Mouse (Mus musculus) left cerebral cortex, postnatal 25 days (tissue): ENCODE measurements around the gene Nr4a1. TPM values are rescaled to one million over a fixed set of nuclear protein-coding genes. Genes with fewer than 3 reads are reported as not detected.
A peak's percentile ranks its signal among the peaks of the same experiment; 100 is the strongest.

Experiments used
- DNase-seq, 2 experiments: peaks; one replicate each; pipeline ENCODE4 v3.0.0; 2022; ENCODE audit warnings: low spot score in 2 of 2, mixed read lengths in 1 of 2
- intact Hi-C: fragments of 180-260 bp; cut with DNase I; formaldehyde crosslinking; loops from one replicate; pipeline ENCODE4 v1.15.1; 2025
- total RNA-seq, 2 experiments: library from RNA; stranded (reverse); gene quantifications; 2 replicates each; pipeline ENCODE4 v1.2.3; 2021

Nr4a1 gene
- total RNA-seq, 2 experiments from 2014 or later, result 111 to 133 TPM

DNA sequence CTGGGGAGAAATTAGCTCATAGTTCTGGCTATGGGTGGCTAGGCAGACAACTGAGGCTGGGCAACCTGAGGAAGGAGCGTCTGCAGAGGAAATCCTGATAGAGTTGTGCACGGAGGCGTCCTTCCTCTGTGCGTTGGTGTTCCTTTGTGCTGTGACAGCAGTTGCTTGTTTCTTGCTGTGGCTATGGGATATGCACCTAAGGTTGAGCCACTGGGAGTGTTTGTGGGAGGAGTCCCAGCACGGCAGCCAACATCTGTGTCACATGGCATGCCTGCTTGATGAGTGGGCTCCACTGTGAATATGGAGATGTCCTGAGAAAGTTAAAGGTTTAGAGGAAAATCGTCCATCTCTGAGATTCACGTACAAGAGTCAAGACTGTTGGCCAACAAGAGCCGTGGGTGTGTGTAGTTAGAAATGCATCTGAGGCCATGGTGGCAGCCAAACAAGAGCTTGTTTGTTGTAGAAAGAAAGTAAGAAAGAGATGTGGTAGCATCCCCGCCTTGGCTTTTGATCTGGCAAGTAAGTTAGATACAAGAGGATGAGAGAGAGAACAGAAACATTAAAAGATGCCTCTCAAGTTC is 3.8 kb upstream of the Nr4a1 start:
- intact Hi-C loops, result no loop called here
- DNase-seq, result no peak

DNA sequence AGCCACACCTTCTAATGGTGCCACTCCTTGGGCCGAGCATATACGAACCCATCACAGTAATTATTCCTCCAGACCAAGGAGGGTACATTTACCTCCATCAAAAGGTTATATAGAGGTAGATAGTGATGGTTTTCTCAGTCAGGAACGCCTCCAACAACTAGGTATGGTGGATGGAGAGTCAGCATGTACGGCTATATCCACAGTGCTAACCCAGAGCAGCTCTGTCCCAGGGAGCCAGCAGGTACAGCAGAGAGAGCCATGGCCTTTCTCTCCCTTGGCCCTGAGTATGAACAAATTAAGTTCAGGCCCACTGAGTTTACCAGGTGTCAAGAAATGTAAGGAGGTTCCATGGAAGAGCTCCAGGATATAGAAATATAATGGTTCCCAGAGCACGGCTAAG is 2.1 kb upstream of the Nr4a1 start:
- intact Hi-C loops, result no loop called here
- no peak for DNase-seq

DNA sequence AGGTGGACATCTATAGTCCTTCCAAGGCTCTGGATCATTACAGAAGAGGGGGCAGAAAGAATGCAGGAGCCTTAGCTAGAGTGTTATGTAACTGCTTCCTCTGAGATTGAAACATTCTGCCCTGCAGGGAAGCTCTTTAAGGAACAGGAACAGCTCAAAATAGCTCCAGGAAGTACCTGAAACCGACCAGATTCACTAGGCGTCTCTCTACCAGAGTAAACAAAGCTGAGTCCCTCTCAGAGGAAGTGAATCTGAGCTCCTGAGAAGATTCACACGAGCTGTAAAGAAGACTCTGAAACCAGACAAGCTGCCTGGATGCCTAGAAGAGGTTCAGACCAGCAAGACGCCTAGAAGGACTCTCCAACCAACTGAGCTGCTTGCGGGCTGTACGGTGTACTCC is 1.5 kb upstream of the Nr4a1 start:
- intact Hi-C loops, result no loop called here
- no peak for DNase-seq

DNA sequence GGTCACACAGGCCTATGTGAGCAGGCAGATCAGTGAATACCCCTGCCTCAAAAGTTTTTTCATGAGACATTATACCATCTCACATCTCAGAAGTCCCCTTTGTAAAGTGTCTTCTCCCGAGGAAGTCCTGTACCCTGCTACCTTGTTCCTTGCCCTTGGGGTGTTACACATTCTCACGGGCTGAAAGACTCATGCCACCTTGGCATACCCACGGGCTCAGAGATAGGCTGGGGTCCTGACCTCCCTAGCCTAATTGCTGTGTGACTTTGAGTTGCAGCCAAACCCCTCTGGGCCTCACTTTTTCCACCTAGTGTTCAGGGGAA is 545 bp upstream of the Nr4a1 start:
- intact Hi-C loops, result no loop called here
- no peak for DNase-seq

DNA sequence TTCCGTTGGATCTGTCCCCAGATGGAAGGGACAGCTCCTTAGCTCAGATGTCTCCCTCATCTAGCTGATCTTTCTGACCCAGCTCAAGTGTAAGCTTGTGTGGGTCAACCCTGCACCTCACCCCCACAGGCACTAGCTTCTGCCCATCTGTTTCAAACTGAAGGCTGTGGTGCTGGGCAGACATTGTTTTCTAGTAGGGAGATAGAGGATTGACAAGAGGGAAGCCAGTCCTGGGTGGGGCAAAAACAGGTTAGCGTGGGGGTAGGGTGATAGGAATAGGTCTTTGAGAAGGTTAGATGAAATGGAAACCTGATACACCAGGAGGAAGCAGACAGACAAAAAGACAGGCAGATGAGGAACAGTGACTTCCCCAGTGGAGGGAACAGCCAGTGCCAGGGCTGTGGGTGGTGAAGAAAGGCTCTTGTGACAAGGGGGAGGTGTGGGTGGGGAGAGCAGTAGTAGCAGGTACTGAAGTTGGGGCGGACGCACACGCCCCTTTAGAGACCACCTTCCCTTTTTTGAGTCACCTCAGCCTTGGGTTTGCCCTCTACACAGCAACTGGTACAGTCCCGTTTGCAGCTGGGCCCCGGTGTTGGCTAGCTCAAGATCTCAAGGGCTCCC is 1.9 kb downstream of the Nr4a1 start:
- DNase-seq, result no peak
- intact Hi-C loops, result no loop called here

DNA sequence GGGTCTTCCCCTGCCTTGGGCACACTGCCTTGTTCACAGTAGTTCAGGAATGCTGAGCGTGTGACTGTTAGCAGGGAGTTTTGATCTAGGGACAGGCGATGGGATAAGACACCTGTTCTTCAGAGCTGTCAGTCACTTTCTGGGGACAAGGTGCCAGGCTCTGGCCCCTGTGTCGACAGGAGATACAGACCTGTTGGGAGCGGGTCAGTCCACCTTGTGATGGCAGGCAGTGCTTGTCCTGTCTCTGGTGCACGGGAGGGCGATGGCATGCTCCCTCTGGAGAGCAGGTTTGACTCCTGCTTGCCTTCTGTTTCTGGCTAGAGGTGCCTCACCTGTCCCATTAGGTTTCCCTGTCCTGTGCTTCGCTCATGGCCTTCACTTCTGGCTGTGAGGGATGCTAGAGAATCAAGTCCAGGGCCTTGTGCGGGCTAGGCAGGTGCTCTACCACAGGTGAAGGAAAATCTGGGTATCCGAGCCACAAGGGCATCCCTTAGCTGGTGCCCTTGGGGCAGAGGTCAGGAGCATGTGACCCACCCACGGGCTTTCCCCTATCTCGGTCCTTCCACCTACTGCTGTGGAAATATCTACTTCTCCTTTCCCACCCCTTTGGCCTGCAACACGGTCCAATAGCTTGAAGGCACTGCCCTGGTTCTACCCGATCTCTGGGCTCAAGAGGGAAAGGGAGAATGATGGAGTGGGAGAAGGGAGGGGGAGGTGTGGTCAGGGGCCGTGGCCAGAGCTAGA is 2.6 kb downstream of the Nr4a1 start:
- no peak for DNase-seq
- intact Hi-C loops, result no loop called here

DNA sequence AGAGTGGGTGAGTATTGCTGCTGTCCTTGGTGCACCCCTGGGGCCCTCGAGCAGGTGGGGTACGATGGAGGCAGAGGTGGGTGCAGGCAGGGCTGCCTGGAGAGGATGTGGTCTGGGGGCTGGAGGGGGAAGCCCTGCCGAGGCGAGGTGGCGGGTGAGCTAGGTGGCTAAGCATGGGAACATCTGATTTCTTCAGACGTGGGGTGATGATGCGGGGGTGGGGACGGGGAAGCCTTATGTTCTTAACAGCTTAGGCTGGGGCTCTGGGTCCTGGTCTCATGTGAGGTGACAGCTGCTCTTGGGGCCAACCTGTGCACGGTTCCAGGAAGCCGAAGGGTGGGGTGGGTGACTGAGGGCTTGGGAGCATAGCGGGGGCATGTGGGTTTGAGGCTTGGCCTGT is 4.4 kb downstream of the Nr4a1 start:
- intact Hi-C loops, result no loop called here
- DNase-seq, result no peak

DNA sequence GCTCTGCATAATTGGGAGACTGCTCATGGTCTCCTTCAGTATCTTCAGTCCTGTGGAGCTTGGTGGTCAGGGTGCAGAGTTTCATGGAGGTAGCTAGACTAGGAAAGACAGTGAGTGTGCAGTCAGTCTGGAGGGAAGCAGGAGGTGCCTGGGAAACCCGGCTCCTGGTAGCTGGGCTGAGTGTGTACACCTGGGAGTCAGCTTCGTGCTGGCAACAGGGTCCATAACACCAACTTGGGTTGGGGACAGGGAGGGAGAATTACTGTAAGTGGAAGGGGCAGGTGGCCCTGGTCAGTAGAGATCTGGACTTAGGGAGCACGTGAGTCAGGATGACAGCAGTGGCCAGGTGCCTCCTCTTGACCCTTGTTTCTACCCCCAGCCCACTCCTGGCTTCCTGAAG is 5.9 kb downstream of the Nr4a1 start:
- intact Hi-C loops, result no loop called here
- DNase-seq, result no peak

DNA sequence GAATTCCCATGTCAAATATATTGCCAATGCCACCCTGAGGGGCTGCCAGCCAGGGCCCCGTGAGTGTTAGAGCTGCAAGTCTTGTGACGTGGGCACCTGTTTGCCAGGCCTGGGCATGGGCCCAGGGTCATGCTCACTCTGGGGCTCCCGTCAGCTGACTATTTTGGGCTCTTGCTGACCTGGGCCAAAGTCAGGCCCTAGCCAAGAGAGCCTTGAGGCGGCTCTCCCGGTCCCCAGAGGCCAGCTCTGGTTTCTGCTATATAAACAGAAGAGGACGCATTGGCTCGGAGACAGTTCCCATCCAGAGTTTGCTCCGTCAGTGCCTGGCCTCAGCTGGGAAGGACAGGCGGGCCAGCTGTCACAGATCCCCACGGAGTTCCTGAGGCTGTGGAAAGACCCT is 6.3 kb downstream of the Nr4a1 start:
- intact Hi-C loops, result no loop called here
- no peak for DNase-seq

DNA sequence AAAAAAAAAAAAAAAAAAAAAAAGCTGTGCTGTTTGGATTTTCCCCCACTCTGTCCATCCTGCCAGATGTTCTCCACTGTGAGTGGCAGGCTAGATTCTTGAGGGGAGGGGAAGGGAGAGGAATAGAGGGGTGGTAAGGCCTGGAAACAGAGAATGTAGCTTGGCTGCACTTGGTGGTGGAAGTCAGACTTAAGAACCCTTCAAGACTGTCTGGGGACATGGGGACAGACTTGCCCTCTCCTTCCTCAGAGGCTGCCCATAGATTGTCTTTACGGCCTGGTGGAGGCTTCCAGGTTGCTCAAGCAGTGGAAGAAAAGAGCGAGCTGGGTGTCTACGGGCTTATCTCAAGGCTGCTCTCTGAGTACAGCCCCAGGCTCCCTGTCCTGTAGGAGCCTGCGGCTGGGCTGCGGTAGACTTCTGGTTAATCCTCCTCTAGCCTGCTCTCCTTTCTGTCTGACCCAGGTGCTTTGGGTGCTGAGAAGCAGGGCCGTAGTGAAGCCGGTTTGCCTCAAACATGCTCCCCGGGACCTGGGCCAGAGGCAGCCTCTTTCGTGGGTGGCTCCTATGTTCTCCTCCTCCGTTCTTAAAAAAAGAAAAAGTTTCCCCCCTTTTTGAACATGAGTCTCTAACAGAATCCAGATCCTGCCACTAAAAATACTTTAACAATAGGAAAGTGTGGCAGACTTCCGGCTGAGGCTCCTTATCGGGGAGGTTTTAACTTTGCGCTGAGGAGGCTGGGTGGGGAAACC is 7.0 kb downstream of the Nr4a1 start:
- intact Hi-C loops, result no loop called here
- DNase-seq, result peak in 1 of 2 experiments; percentile 70

DNA sequence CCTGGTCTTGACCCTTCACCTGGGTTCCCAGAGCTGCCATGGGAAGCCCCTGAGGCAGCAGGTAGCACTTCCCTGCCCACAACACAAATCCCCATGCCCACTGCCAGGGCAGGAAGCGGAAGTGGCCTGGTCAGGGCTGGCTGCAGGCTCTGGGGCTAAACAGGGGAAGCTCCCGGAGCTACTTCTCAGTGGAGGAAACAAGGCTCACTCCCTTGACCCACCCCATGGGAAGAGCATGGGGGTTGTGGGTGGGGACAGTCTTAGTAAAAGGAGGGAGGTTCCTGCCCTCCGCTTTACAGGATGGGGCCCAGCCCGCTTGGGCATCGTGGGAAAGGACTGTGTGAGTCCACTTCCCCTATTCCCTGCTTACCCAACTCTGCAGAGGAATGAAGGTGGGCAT is 8.4 kb downstream of the Nr4a1 start:
- DNase-seq, result no peak
- intact Hi-C loops, result no loop called here

DNA sequence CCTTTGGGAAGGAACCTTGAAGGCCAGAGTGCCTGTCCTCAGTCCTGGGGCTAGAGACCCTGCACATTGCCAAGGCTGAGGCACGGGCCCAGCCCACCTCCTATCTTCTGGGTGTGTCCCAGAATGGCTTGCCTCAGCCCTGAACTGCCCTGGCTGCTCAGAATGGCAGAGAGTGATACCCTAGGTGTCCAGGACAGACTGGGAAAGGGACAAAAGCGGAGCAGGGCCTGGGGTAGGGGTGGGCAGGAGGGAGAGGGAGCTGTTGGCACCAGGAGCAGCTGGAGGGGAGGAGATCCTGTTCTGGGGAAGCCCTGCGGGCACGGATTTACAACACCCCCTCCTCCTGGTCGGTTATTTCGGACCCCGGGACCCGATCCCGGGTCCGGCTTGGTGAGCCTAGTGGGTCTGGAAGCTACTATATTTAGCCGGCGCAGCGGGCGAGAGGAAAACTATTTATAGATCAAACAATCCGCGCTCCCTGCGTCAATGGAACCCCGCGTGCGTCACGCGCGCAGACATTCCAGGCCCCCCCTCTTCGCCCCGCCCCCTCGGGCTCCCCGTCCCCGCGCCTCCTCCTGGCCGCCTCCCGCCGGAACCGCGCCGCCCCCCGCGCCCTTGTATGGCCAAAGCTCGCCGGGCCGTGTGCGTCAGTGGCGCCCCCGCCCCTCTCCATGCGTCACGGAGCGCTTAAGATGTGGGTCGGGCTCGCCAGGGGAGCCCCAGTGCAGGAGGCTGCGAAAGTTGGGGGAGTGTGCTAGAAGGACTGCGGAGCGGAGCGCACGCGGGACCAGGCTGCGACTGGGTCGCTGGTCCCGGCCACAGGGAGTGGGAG is 12.3 kb downstream of the Nr4a1 start:
- intact Hi-C loops, result loop anchor here (1.0 kb wide), 1 partner anchor 20 kb away; no protein-coding TSS in a partner anchor
- peak; percentile 92 to 96 for DNase-seq

DNA sequence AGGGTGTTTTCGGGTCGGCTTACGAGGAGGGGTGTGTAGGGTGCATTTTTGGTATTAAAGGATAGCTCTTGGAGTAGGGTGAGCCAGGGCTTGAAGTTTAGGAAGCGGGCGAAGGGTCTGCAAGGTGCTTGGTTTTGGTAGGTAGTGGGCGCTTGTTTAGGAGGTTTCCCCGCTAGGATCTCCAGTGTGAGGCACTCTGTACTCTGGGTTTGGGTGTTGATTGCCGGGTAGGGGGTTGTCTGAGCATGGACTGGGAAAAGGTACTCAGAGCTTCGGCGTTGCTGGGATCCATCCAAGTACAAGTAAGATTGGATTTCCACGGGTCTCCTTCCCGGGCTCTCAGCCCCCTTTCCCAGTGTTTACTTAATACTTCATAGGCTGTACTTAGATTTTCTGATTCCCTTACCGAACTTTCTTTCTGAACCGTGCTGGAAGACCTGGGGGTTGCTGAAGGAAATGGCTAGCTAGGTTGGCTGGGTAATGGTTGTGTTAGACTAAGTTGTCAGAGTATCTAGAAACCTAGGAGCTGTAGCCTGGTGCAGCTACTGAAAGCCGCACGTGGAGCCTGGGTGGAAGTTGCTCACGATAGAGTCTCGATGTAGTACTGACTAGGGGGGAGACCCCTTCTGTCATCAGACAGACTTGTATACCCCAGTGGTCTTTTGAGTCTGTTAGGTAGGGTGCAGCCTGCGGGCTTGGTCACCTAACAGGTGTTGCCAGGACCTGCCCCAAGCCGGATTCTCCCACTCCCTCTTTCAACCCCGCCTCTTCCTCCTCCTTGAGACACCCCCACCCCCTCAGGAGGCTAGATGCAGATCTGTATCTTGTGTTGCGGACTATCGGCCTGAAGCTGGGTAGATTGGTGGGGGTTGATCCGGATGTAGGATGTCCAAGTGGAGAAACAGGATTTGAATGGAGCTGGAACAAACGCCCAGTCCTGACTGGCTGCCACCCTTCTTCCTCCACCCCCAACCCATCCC is 13.3 kb downstream of the Nr4a1 start:
- DNase-seq, result no peak
- intact Hi-C loops, result no loop called here

DNA sequence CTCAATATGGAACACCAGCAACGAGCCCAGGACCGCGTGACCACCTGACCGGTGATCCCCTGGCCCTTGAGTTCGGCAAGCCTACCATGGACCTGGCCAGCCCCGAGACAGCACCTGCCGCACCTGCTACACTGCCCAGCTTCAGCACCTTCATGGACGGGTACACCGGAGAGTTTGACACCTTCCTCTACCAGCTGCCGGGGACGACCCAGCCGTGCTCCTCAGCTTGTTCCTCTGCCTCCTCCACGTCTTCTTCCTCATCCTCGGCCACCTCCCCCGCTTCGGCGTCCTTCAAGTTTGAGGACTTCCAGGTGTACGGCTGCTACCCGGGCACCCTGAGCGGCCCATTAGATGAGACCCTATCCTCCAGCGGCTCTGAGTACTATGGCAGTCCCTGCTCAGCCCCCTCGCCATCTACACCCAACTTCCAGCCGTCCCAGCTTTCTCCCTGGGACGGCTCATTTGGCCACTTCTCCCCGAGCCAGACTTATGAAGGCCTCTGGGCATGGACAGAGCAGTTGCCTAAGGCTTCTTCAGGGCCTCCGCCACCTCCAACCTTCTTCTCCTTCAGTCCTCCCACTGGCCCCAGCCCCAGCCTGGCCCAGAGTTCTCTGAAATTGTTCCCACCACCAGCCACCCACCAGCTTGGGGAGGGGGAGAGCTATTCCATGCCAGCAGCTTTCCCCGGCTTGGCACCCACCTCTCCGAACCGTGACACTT is 16.2 kb downstream of the Nr4a1 start:
- DNase-seq, result no peak
- intact Hi-C loops, result no loop called here

DNA sequence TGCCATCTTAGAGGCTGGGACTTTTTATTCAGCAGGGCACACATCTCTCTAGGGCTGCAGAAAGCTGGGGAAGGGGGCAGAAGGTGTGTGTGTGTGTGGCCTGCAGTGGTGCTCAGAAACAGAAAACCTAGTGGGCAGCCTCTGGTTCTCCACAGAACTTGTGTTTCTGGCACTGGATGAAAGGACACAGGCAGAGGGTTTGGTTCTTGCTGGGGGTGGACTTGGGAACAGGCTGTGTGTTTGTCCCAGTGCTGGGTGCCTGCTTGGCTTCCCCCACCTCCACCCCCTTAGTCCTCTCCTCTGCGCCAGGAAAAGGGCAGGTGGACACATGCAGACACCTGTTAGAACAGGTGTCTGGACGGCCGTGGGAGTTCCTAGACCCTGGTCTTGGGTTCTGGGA is 17.0 kb downstream of the Nr4a1 start:
- DNase-seq, result no peak
- intact Hi-C loops, result no loop called here

DNA sequence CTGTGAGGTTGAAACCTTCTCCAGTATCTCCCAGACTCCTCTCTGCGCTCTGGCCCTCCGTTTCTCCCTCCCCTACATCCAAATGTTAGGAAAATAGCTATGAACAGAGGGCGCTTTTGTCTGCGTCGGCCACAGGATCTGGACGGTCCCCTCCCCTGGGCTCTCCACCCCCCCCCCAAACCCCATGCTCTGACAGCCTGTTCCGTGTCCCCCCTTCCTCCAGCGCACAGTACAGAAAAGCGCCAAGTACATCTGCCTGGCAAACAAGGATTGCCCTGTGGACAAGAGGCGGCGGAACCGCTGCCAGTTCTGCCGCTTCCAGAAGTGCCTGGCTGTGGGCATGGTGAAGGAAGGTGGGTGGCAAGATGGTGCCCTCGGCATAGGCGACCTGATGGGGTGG is 17.4 kb downstream of the Nr4a1 start:
- DNase-seq, result no peak
- intact Hi-C loops, result no loop called here

DNA sequence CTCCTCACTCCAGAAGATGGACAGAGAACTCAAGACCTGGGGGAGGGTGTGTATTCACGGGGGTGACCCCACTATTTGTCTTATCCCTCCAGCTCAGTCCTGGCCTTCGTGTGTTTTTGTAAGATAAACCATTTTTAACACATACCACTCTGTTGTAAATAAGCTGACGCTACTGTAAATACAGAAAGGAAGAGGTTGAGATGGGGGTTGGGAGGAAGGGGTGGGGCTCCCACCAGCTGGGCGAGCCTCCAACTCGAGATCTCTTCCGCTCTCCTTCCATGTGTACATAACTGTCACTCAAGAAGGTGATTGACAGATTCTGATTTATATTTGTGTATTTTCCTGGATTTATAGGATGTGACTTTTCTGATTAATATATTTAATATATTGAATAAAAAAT is 20.3 kb downstream of the Nr4a1 start:
- no peak for DNase-seq
- intact Hi-C loops, result no loop called here

DNA sequence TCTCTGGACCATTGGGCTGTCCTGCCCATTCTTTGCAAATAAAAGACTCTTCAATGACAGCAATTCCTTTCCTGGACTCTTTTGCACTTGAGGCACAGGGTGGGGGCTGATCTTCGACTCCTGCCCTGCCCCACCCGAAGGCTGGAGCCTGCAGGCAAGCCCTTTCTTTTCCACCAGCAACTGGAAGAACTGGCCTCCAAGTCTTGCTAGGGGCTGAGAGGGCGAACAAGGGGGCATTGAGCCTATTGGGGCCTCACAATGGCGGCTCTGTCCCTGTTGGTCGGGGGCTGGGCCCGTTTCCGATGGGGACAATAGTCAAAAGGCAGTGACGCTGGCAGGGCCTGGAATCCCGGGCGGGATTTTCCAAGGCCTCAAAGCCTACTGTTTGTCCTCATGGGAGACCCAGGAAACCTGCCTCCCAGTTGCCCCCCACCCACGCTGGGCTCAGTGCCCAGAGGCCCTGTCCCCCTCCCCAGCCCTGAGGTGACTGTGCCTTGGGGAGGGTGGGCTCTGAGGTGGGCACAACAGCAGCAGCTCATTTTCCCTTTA is 23.4 kb downstream of the Nr4a1 start:
- intact Hi-C loops, result no loop called here
- DNase-seq, result no peak
